Mouse (Mus musculus): Measurements from ENCODE around the gene Pfn1.
A peak's percentile ranks its signal among the peaks of the same experiment; 100 is the strongest.

The Pfn1 gene

DNA sequence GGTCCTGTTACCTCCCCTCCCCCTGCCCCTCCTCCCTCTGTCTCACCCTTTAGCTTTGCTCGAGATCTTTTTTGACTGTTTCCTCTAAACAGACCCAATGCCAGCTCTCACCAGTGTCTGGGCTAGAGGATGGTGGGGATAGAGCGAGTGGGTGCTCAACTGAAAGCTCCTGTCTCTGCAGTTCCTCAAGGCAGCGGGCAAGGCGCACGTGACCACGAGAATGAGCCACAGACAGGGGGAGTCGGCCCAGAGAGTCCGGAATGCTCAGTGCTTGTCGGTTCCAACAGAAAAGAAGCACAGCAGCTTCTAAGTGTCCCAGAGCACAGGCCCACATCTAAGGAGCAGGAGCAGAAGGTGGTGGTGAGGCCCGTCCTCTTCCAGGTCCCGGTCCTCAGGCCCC lies 20.1 kb upstream of the Pfn1 start:
- no peak for DNase-seq (ENCODE audit: low spot score)

DNA sequence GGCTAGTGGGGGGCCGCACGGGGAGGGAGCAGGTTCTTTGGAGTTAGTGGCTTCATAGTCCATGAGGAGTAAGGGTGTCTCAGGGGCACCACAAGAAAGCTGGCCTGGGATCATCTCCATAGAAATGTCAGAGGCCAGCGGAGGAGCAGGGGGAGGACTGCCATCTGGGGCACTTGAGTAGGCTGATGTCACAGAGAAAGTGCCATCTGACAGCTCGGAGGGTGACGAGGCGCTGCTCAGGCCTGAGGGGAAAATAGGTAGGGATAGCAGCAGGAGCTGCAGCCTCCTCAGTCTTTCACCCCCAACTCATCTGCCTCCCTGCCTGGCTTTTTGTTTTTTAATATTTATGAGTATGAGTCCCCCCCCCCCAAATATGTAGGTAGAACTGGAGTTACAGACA lies 19.6 kb upstream of the Pfn1 start:
- DNase-seq (ENCODE audit: low spot score), result no peak

DNA sequence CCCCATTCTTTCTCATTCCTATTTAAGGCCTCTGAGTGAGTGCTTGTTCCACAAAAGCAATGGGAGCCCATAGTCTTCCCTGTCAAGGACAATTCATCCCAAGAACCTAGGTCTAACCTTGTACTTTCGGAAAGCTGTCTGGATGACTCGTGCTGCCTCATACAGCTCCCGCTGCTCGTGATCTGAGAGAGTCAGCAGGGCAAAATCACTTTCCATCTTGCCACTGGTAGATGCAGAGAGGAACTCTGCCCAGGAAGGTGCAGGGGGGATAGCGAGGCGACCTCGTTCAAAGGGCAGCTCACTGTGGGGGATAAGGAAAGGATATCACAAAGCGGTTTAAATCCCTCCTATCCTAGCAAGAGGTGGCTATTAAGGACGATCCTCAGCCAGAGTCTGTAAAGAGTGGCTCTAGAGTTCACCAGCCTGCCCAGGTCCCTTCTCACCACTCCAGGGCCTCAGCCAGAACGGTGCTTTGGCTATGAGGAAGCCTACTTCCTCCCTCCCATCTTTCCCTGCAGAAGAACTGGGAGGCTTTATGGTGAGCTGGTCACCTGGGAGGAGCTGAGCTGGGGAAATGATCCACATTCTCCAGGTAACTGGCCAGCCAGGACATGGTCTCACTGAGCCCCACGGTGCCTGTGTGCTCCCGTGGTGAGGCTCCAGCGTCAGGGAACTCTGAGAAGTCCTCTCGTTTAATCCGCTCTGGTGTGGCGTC lies 17.0 kb upstream of the Pfn1 start:
- DNase-seq (ENCODE audit: low spot score), result no peak

DNA sequence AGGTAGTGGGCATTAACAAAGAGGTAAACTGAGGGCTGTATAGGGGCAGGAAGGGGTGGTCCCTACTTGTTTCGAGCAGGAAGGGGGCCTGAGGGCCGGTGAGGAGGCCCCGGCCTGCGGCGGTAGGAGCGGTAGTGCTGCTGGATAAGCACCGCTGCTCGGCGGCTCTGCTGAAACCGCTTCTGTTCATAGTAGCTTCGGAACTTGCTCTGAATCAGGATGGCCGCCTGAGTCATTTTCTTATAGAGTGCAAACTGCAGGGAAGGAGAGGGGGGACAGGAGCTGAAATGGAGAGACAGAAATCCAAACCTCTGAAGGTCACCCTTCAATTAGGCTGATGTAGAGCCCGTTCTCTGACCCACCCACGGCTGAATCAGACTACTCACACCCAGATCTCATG lies 16.0 kb upstream of the Pfn1 start:
- DNase-seq (ENCODE audit: low spot score), result no peak

DNA sequence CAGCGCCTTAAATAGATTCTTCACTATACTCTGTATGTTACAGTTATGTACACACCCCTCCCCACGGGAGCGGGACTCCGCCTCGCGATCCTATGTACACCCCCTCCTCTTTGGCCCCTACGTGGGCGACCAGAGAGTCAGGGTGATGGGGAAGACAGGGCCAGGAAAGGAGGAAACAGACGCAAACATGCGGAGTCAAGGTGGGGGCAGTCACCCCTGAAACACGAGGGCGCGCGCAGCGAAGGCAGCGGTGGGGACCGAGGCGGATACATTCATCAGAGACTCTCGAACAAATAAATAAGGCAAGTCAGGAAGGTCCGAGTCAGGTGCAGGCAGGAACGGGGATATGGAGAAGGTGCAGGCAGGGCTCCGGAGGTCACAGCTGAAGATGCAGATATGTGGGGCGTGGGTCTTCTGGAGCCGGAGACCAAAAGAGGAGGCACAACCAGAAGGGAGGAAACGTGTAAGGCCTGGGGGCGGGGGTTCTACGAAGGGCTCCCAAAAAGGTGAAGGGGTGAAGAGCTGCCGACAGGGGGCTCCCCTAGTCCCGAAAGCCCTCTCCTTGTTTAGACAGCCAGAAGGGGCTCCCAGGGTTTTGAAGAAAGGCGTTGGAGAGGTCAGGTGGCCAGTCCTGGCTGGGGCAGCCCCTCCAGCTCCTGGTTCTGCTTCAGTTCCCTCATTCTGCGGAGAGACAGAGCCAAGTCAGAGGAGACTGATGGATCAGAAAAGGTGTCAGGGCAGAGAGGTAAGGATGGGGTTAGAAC lies 15.3 kb upstream of the Pfn1 start:
- DNase-seq (ENCODE audit: low spot score), result no peak

DNA sequence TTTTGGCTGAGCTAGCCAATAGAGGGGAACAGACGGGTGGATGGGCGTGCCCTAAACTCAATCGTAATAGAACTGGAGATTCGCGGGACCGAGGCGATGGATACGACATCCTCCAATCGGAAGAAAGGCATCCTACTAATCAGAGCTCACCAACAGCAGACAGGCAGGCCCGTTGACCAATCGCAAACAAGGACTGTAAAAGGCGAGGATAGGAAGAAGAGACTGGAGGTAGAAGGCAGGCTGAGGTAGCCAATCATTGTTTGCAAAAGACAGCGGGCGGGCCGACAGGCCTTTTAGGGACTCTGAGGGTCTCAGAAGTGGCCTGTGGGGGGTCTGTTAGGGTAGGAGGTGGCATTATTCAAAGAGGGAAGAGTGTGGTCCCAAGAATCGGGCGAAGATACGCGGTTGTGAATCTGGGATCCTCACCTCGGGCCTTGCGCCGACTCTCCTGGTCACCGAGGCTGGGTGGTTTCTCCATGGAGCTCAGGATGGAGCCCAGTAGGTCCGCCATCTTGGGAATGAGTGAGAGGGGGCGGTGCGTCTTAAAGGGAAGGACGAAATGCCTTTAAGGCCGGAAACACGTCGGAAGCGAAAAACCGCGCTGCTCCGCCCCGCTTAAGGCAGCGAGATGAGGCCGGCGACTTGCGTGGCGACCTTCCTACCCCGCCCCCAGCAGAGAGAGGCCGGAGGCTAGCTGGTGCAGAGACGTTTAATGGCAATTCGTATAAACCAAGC lies 14.5 kb upstream of the Pfn1 start, which contains the start of gene Spag7:
Gene Spag7 (minus strand): TSS at position 646 of the 735 bp plus-strand sequence.
- DNase-seq (ENCODE audit: low spot score), result peak; percentile 99

DNA sequence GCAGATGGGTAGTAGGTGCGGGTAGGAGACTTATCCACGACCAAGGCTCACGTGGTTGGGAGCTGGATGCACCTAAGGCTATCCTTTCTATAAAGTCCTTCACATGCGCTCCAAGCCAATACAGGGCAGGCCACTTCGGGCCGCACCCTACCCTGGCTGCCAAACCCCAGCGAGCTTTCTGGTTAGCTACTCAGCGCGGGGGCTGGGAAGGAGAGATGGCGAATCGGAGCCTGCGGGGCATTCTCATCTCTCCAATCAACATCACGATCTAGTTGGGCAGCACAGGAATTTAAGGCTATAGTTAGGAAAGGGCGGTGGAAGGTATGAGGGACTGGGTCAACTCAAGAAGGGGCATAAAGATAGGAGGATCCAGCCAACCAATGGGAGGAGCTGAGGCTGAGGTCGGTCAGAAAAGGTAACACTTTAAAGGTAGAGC lies 13.9 kb upstream of the Pfn1 start:
- no peak for DNase-seq (ENCODE audit: low spot score)

DNA sequence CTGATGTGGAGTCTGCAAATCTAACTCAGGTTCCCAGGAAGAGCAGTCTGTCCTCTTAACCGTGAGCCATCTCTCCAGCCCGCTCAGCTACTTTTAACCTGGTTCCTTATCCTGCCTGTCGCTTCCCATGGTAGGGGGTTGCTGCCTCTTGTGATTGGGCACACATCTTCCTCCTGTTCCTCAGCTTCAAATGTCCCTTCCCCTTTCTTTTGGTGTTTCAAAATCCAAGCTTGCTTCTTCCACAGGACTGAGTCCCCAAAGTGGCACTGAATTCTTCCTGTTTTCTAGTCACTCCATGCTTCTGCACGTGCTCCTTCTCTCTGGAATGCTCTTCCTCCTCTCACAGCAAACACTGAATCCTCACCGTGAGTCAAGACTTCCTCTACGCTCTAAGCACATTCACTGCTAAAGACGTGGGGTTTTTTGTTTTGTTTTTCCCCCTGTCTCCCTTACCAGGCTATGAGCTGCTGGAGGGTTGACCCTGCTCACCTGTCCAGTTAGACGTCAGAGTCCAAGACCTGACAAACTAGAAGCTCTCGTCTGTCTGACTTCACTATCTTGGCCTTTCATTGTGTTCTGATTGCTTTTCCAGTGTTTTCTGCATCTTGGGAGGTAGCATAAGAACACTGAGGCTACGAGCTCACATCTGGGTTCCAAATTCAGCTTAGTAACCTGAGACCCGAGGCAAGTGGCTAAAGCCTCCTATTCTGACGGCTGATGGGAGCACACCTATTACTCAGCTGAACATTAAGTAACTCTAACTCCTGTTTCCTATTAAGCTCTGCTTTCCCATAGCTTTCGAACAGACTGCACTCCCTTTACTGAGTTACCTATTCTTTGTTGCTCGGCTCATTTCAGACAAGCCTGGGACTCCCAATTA lies 13.1 kb upstream of the Pfn1 start:
- DNase-seq (ENCODE audit: low spot score), result no peak

DNA sequence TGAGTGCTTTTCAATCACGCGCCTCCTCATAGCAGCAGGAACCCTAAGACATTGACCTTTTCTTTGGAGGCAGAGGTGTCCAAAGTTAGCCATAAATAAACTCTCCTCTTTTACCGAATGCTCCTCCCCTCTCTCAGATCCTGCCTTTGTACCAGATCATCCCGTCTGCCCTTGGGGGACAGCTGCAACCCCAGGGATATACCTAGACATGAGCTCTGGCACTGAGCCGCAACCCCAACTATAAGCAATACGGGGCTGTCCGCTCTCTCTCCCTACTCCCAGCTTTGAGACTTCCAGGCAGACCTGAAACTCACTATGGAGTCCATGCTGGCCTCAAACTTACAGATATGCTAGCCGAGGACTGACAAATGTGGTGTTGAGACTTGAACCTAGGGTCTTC lies 12.2 kb upstream of the Pfn1 start:
- no peak for DNase-seq (ENCODE audit: low spot score)

DNA sequence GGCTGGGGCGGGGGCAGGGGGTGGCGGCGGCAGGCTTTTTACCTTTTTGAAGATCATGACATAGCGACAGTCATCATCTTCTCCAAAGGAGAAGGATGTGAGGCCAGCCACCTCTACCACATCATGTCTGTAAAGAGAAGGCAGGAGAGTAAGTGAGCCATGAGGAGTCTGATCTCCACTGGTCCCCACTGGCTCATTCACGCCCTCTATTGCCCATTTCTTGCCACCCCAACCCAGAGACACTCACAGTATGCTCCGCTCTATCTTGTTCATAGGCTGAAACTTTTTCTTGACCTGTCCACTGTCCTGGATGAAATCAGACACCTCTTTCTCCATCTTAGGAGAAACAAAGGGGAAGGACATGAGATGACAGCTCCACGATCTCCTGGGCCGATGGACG lies 10.3 kb upstream of the Pfn1 start:
- no peak for DNase-seq (ENCODE audit: low spot score)

DNA sequence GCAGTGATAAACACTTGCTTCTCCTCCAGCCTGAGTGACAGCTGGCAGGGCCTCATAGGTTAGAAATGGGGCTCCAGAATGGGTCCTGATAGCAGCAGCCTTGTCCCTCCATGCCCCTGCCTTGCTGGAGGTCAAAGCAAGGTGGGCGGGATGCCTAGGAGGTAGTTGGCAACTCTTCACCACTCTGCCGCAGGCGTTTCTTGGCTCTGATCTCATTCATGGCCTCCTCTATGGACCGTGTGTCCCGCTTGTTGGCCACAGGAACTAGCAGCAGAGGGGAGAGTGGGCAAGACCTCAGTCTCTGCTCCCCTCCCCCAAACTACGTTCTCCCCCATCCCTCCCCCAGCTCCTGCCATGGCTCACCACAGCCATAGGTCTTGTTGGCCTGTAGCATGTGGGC lies 9.5 kb upstream of the Pfn1 start:
- DNase-seq (ENCODE audit: low spot score), result no peak

DNA sequence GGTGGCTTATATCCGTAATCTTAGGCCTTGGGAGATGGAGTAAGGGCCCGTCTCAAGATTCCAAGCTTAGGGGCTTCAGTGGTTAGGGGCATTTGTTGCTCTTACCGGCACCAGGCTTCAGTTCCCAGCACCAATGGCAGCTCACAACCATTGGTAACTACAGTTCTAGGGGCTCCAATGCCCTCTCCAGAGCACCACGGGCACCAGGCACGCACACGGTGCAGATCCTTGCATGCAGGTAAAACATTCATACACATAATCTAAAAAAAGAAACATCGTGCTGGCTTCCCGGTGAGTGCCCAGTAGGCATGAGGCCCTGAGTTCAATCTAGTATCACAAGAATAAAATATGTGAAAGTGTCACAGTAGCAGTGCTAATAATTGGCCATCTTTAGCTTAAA lies 8.7 kb upstream of the Pfn1 start:
- DNase-seq (ENCODE audit: low spot score), result no peak

DNA sequence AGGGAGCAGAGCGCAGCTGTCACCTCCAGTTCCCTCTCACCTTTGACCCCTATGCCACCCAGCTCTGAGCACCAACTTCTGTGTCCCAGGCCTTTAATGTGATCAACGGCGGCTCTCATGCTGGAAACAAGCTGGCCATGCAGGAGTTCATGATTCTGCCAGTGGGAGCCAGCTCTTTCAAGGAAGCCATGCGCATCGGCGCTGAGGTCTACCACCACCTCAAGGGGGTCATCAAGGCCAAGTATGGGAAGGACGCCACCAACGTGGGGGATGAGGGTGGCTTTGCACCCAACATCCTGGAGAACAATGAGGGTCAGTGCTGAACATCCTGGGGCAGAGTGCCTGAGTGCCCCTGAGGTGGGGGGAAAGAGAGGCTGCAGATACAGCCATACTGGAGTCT lies 6.1 kb upstream of the Pfn1 start:
- no peak for DNase-seq (ENCODE audit: low spot score)

DNA sequence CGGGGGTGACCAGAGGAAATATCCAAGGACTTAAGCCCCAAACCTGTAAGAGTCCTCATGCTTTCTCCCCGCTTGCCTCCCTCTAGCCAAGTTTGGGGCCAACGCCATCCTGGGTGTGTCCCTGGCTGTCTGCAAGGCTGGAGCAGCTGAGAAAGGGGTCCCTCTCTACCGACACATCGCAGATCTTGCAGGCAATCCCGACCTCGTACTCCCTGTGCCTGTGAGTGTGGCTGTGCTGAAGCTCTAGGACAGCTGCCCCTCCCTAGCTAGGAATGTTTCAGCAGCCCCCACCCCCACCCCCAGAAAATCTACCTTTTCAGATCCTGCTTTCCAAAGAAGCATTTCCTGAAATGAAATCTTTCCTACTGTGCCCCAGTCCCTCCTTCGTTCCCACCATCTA lies 4.5 kb upstream of the Pfn1 start:
- no peak for DNase-seq (ENCODE audit: low spot score)

DNA sequence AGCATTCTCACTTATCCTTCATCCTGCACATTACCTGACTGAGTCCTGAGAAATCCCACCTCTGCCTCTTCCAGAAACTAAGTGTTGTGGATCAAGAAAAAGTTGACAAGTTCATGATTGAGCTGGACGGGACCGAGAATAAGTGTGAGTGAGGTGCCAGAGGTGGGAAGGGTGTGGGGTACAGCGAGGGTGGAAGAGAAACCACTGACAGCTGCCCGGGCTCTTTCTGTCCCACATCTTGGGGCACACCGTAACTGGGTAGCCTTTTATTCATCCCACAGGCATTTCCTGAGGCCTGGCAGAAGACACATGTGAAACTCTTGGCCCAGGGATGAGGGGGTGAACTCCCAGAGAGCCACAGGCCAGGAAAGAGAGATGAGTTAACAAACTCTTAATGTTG lies 4.1 kb upstream of the Pfn1 start:
- DNase-seq (ENCODE audit: low spot score), result no peak

DNA sequence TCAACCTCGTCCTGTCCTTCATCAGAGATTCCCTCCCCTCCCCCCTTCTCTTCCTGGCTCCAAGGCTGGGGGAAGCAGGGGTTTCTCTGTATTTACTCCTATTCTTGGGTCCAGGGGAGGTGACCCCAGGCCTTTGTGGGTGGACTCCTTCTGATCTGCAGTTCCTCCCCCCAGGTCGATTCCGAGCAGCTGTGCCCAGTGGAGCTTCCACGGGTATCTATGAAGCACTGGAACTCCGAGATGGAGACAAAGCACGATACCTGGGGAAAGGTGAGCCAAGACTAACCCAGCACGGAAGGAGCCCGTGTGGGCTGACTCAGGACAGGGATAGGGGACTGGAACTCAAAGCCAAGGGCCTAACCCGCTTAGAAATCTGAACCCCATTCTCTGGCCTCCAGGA lies 3.5 kb upstream of the Pfn1 start:
- no peak for DNase-seq (ENCODE audit: low spot score)

DNA sequence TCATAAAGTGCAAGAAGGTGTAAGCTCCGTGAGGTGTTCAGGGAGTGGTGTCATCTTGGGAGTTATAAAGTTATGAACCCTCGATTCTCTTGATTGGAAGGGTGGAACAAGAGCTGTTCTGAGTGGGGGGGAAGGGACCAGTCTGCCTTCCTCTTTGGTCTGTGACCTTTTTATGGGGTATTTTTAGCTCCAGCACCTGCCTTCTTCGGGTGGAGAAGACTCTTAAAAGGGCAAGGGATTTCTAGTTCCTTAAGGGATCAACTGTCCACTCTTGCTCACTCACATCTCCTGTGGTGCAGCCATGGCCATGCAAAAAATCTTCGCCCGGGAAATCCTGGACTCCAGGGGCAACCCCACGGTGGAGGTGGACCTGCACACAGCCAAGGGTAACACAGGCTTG lies 3.1 kb upstream of the Pfn1 start:
- no peak for DNase-seq (ENCODE audit: low spot score)

DNA sequence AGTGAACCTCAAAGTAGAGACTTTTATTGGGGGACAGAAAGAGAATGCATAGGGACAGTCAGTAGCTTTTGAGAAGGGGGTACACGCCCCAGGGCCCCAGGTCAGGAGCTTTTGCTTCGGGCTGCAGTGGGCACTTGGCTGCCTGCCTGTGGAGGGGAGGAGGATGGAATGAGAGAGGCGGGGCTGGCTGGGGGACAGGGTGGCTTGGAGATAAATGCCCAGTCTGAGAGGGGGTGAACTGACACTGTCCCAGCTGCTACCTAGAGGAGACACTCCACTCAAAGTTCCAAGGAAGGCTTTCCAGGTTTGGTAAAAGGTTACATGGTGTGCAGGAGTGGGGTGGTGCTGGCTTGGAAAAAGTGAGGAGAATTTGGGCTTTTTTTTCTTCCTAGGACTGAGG lies 2.5 kb upstream of the Pfn1 start, which contains the start of gene Eno3:
Gene Eno3 (plus strand): TSS at position 239 of the 400 bp plus-strand sequence.
- DNase-seq (ENCODE audit: low spot score), result no peak

DNA sequence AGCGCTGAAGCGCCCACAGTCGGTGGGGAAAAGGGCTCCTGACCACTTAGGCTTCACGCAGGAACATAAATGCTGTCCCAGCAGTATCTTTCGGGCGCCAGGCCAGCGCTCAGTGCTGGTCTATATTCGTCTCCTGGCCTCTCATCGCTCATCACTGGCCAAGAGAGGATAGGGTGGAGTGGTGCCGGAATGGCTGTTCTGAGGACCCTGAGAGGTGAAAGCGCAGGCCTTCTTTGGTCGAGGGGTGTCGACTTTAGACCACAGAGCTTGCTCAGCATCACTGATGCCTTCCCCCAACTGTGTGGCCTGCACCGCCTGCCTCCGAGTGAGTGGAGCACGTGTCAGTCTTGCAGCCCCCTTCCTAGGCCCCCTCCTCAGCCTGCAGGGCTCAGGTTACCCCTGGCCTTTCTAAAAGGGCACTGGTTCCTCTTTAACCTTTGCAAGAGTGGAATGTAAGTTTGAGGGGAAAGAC lies 2.0 kb upstream of the Pfn1 start:
- no peak for DNase-seq (ENCODE audit: low spot score)

DNA sequence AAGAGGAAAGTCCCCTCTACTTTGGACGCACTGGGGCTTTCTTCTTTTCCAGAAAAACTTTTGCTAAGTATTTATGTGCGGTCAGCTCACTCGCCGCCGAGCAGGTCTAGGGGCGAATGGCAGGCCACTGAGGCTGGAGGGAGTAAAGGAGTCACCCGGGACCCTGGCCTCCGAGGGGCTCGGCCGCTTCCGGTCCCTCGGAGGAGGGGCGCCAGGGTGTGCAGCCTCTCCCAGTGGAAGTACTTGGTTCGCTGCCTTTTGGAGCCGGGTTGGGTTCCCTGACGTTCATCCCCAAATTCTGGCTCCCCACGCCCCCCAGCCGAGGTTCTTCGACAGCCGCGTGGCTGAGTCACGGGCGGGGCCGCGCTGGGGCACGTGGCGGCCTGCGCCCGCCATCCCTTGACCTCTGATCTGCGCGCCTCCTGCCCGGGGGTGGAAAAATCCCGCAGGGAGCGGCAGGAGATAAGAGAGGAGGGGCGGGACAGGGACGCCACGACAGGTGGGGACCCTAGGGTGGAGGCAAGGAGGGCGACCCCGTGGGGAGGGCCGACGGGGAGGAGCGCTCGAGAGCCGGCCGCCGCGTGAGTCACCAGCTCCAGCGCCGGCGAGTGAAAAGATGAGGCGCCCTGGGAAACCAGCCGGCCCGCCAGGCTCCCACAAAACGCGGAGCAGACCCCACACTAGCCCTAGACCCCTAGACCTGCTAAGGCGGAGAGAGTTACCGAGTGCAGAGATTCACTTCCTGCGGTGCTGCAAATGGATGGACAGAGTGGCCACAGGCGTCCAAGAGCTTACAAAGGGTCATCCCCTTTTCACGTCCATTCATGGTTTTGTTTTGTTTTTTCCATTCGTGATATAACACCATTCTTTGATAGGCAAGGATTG lies 1.4 kb upstream of the Pfn1 start:
- no peak for DNase-seq (ENCODE audit: low spot score)

Measured in c-Kit-positive CD71-positive TER-119-positive erythroid progenitor cells, embryonic 14.5 days (primary cell).